Mouse (Mus musculus): Measurements from ENCODE around the gene Nat8f6. TPM values are rescaled to one million over a fixed set of nuclear protein-coding genes. Genes with fewer than 3 reads are reported as not detected.
"Not testable (repeated sequence)": the region's sequence is repeated elsewhere in the genome, so short reads cannot be mapped to it uniquely, and the experiment has no call there.

Gene Nat8f6
- polyA plus RNA-seq, 1 experiment from 2014 or later = not detected

- 70% methylated on average over 1 of the region's 1 CpGs for WGBS
- no peak overlapping the region for H3K4me3 ChIP-seq
- no peaks in the 10 kb centered on the region for H3K4me1 ChIP-seq
- H3K27me3 ChIP-seq (replicated peaks; ENCODE audit: low read depth, poor library complexity, severe bottlenecking) = no peaks in the 10 kb centered on the region
- no peak overlapping the region for H3K27ac ChIP-seq (replicated peaks)
- no peak for DNase-seq (ENCODE audit: low spot score)
- no peaks in the 10 kb centered on the region for H3K9me3 ChIP-seq
- H3K36me3 ChIP-seq (replicated peaks) = no peaks in the 10 kb centered on the region
These were observed 8.7 kb upstream of the Nat8f6 start for GRCm38 (mm10) chr6:85829462-85829861.

- Histone ChIP-seq H3K27ac (replicated peaks) (no peak overlapping the region), H3K4me1 (no peaks in the 10 kb centered on the region), H3K36me3 (replicated peaks) (no peaks in the 10 kb centered on the region), H3K27me3 (replicated peaks; ENCODE audit: low read depth, poor library complexity, severe bottlenecking) (no peaks in the 10 kb centered on the region), H3K9me3 (no peaks in the 10 kb centered on the region), H3K4me3 (no peak overlapping the region)
- DNase-seq (ENCODE audit: low spot score) = no peak
- WGBS = 90% methylated on average over 2 of the region's 2 CpGs
These were observed 5.1 kb upstream of the Nat8f6 start for GRCm38 (mm10) chr6:85825886-85826285.

- H3K4me1 ChIP-seq = no peaks in the 10 kb centered on the region
- H3K9me3 ChIP-seq = no peaks in the 10 kb centered on the region
- H3K36me3 ChIP-seq (replicated peaks) = no peaks in the 10 kb centered on the region
- 88% methylated on average over 1 of the region's 1 CpGs for WGBS
- H3K27ac ChIP-seq (replicated peaks) = no peak overlapping the region
- H3K27me3 ChIP-seq (replicated peaks; ENCODE audit: low read depth, poor library complexity, severe bottlenecking) = no peaks in the 10 kb centered on the region
- H3K4me3 ChIP-seq = no peak overlapping the region
- no peak for DNase-seq (ENCODE audit: low spot score)
These were observed 2.8 kb upstream of the Nat8f6 start for GRCm38 (mm10) chr6:85823382-85824090.

- no peaks in the 10 kb centered on the region for H3K9me3 ChIP-seq
- no peaks in the 10 kb centered on the region for H3K27me3 ChIP-seq (replicated peaks; ENCODE audit: low read depth, poor library complexity, severe bottlenecking)
- WGBS = 86% methylated on average over 4 of the region's 4 CpGs
- no peaks in the 10 kb centered on the region for H3K4me1 ChIP-seq
- no peak overlapping the region for H3K4me3 ChIP-seq
- H3K27ac ChIP-seq (replicated peaks) = no peak overlapping the region
- no peak for DNase-seq (ENCODE audit: low spot score)
- H3K36me3 ChIP-seq (replicated peaks) = no peaks in the 10 kb centered on the region
These were observed 1.5 kb upstream of the Nat8f6 start for GRCm38 (mm10) chr6:85822286-85822685.

- WGBS = 32% methylated on average over 1 of the region's 1 CpGs
- DNase-seq (ENCODE audit: low spot score) = no peak
These were observed 2.4 kb downstream of the Nat8f6 start for GRCm38 (mm10) chr6:85818338-85818737.

GRCm38 (mm10) chr6:85813339-85813738, 7.4 kb downstream of the Nat8f6 start:
- H3K27ac ChIP-seq (replicated peaks) = no peak overlapping the region
- WGBS = 85% methylated on average over 2 of the region's 2 CpGs
- H3K36me3 ChIP-seq (replicated peaks) = no peaks in the 10 kb centered on the region
- DNase-seq (ENCODE audit: low spot score) = no peak
- H3K9me3 ChIP-seq = no peaks in the 10 kb centered on the region
- H3K4me3 ChIP-seq = no peak overlapping the region
- H3K27me3 ChIP-seq (replicated peaks; ENCODE audit: low read depth, poor library complexity, severe bottlenecking) = no peaks in the 10 kb centered on the region
- no peaks in the 10 kb centered on the region for H3K4me1 ChIP-seq

More at GRCm38 (mm10) chr6:85818338-85818737, 2.4 kb downstream of the Nat8f6 start:
- Histone ChIP-seq H3K27me3 (replicated peaks; ENCODE audit: low read depth, poor library complexity, severe bottlenecking) (no peaks in the 10 kb centered on the region), H3K4me1 (no peaks in the 10 kb centered on the region), H3K9me3 (no peaks in the 10 kb centered on the region), H3K4me3 (no peak overlapping the region), H3K36me3 (replicated peaks) (no peaks in the 10 kb centered on the region), H3K27ac (replicated peaks) (no peak overlapping the region)

- WGBS = 66% methylated on average over 3 of the region's 3 CpGs
- H3K4me3 ChIP-seq; DNase-seq (ENCODE audit: low spot score); H3K27me3 ChIP-seq (replicated peaks; ENCODE audit: low read depth, poor library complexity, severe bottlenecking); H3K9me3 ChIP-seq; H3K4me1 ChIP-seq; H3K27ac ChIP-seq (replicated peaks); H3K36me3 ChIP-seq (replicated peaks): not testable (repeated sequence)
These were observed 9.7 kb downstream of the Nat8f6 start for GRCm38 (mm10) chr6:85810942-85811537.

- H3K27me3 ChIP-seq (replicated peaks; ENCODE audit: low read depth, poor library complexity, severe bottlenecking); DNase-seq (ENCODE audit: low spot score); H3K4me1 ChIP-seq; H3K36me3 ChIP-seq (replicated peaks); H3K9me3 ChIP-seq; H3K27ac ChIP-seq (replicated peaks); H3K4me3 ChIP-seq: not testable (repeated sequence)
- 89% methylated on average over 3 of the region's 3 CpGs for WGBS
These were observed 10.2 kb downstream of the Nat8f6 start for GRCm38 (mm10) chr6:85810514-85810913.

- not testable (repeated sequence) for H3K27me3 ChIP-seq (replicated peaks; ENCODE audit: low read depth, poor library complexity, severe bottlenecking); H3K4me3 ChIP-seq; H3K4me1 ChIP-seq; DNase-seq (ENCODE audit: low spot score); H3K9me3 ChIP-seq; H3K27ac ChIP-seq (replicated peaks); H3K36me3 ChIP-seq (replicated peaks)
- 74% methylated on average over 3 of the region's 3 CpGs for WGBS
These were observed 11.0 kb downstream of the Nat8f6 start for GRCm38 (mm10) chr6:85809784-85810183.

GRCm38 (mm10) chr6:85803180-85803579, 17.6 kb downstream of the Nat8f6 start:
- WGBS = 79% methylated on average over 5 of the region's 5 CpGs
- DNase-seq (ENCODE audit: low spot score); H3K4me3 ChIP-seq; H3K9me3 ChIP-seq; H3K27ac ChIP-seq (replicated peaks); H3K36me3 ChIP-seq (replicated peaks); H3K4me1 ChIP-seq; H3K27me3 ChIP-seq (replicated peaks; ENCODE audit: low read depth, poor library complexity, severe bottlenecking): not testable (repeated sequence)

GRCm38 (mm10) chr6:85765532-85765931, 55.2 kb downstream of the Nat8f6 start, which contains the start of gene Nat8f3:
TSS of gene Nat8f3 (minus strand) at chr6:85765754.
- not testable (repeated sequence) for H3K4me1 ChIP-seq; H3K9me3 ChIP-seq; DNase-seq (ENCODE audit: low spot score); H3K27ac ChIP-seq (replicated peaks); H3K4me3 ChIP-seq; H3K27me3 ChIP-seq (replicated peaks; ENCODE audit: low read depth, poor library complexity, severe bottlenecking); H3K36me3 ChIP-seq (replicated peaks)
- WGBS = 66% methylated on average over 13 of the region's 13 CpGs

GRCm38 (mm10) chr6:85763127-85764070, 57.4 kb downstream of the Nat8f6 start:
- H3K27ac ChIP-seq (replicated peaks); H3K9me3 ChIP-seq; H3K4me3 ChIP-seq; H3K27me3 ChIP-seq (replicated peaks; ENCODE audit: low read depth, poor library complexity, severe bottlenecking); H3K36me3 ChIP-seq (replicated peaks); DNase-seq (ENCODE audit: low spot score); H3K4me1 ChIP-seq: not testable (repeated sequence)
- WGBS = 80% methylated on average over 6 of the region's 6 CpGs
